Mouse (Mus musculus): ENCODE measurements at regions not wholly inside any gene's neighbourhood (a gene's known extent, or its start where the extent isn't known, plus 50 kb on each side); places are given as distances from the start of the nearest gene placed in this dataset.

DNA sequence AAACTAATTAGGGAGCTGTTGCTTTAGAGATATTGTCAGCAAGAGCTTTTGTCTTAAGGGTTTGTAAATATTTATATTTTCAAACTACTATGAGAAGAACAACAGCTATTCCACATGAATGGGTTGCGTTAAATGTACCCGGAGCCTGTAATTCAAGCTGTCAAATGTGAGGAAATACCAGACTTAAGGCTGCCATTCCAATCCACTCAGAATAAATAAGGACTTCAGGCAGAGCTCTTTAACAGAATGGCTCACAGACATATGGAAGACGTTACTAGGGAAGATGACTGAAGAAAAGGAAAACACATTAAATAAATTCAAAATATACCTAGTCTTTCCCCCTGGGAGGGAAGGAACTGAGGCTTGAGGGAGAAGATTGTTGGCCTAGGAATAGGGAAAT lies 400.7 kb upstream of the Pappa start:
- H3K9me3 ChIP-seq = no peaks in the 10 kb centered on the region
- H3K27ac ChIP-seq (replicated peaks) = no peak overlapping the region
- no peak overlapping the region for H3K4me2 ChIP-seq
- H3K4me1 ChIP-seq (replicated peaks) = no peaks in the 10 kb centered on the region
- no peaks in the 10 kb centered on the region for H3K27me3 ChIP-seq
- 62% methylated on average over 3 of the region's 3 CpGs for WGBS
- H3K4me3 ChIP-seq = no peak overlapping the region
- no peak for ATAC-seq (ENCODE audit: low FRiP score, low read depth)
- H3K36me3 ChIP-seq = no peaks in the 10 kb centered on the region
- no peak overlapping the region for H3K9ac ChIP-seq

DNA sequence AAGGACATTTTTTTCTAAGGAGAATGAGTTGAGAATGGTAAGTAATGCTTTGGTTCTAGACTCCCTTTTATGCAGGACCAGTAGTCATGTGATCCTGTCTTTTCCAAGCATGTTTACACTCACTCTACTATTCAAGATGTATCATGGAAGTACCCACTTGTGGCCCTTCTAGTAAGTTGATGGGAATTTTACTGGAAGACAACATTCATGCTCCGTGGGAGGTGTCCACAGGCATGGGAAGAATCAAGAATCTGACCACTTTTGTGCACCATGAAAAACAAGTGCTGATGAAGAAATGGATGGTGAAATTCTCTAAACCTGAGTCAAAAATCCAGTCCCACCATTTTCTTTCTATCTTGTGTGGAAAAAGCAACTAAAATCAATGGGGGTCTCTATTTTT lies 399.1 kb upstream of the Pappa start:
- Histone ChIP-seq H3K27me3 (no peaks in the 10 kb centered on the region), H3K36me3 (no peaks in the 10 kb centered on the region), H3K4me1 (replicated peaks) (no peaks in the 10 kb centered on the region), H3K27ac (replicated peaks) (no peak overlapping the region), H3K9ac (no peak overlapping the region), H3K4me3 (no peak overlapping the region), H3K4me2 (no peak overlapping the region), H3K9me3 (no peaks in the 10 kb centered on the region)
- ATAC-seq (ENCODE audit: low FRiP score, low read depth) = no peak
- WGBS = 76% methylated on average over 1 of the region's 1 CpGs

DNA sequence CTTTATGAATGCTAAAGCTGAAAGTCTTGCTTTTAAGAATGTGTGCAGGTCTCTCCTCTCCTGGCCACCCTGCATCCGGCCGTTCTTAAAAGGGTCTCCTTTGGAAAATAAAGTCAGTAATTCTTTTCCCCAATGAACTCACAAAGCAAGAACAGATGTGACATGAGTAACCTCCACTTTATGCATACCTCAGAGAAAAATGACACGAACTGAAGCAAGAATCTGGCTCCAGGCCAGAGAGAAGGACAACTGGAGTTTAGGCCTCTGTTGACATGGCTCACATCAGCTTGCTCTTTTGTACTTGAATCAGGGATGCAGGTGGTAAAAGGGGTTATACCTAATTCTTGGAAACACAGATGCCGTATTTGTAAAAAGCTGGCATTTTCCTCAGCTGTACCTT lies 368.0 kb upstream of the Pappa start:
- no peak overlapping the region for H3K27ac ChIP-seq (replicated peaks)
- 70% methylated on average over 4 of the region's 4 CpGs for WGBS

DNA sequence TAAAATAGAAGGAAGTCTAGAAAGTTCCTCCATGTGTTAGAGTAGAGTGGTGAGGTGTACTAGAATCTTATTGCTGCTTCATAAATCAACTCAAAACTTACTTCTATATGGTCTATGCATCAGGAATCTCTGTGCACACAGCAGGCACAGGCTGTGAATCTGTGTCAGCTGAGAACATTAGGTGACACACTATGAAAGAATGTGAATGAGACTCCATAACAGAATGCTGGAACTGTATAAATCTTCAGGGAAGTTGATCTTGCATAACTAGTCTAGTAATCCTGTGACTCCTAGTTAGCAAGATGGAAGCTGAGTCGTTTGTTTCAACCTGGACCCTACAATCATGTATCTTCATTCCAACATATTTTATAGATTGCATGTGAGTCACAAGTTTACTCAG lies 355.4 kb upstream of the Pappa start:
- 87% methylated on average over 1 of the region's 1 CpGs for WGBS
- no peaks in the 10 kb centered on the region for H3K36me3 ChIP-seq
- H3K4me1 ChIP-seq (replicated peaks) = no peaks in the 10 kb centered on the region
- no peak overlapping the region for H3K27ac ChIP-seq (replicated peaks)
- no peaks in the 10 kb centered on the region for H3K27me3 ChIP-seq
- no peak overlapping the region for H3K9ac ChIP-seq
- no peaks in the 10 kb centered on the region for H3K9me3 ChIP-seq
- ATAC-seq (ENCODE audit: low FRiP score, low read depth) = no peak
- H3K4me3 ChIP-seq = no peak overlapping the region
- no peak overlapping the region for H3K4me2 ChIP-seq

More for the DNA sequence above, 368.0 kb upstream of the Pappa start:
- Histone ChIP-seq H3K4me2 (no peak overlapping the region), H3K9ac (no peak overlapping the region), H3K27me3 (no peaks in the 10 kb centered on the region), H3K36me3 (no peaks in the 10 kb centered on the region), H3K9me3 (no peaks in the 10 kb centered on the region), H3K4me3 (no peak overlapping the region), H3K4me1 (replicated peaks) (no peaks in the 10 kb centered on the region)
- no peak for ATAC-seq (ENCODE audit: low FRiP score, low read depth)

DNA sequence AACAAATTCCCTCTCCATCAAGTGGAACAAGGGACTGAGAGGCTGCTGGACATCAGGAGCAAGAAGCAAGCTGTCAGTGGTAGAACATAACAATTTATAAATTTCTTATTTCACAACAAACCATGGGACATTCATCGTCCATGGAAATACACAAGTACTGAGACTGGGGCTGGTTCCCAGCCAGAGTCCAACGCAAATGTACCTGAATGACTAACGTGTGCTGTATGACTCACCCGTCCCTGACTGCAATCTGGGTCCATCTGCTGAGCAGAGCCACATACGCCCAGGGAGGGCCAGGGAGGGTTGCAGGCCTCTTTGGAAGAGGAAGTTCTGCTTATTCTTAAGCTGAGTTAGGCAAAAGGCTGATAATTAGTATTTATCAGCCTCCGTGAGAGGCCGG lies 320.1 kb upstream of the Pappa start:
- H3K9ac ChIP-seq = no peak overlapping the region
- H3K4me3 ChIP-seq = no peak overlapping the region
- no peaks in the 10 kb centered on the region for H3K27me3 ChIP-seq
- no peak overlapping the region for H3K27ac ChIP-seq (replicated peaks)
- 80% methylated on average over 7 of the region's 7 CpGs for WGBS
- H3K36me3 ChIP-seq = no peaks in the 10 kb centered on the region
- H3K9me3 ChIP-seq = no peaks in the 10 kb centered on the region
- ATAC-seq (ENCODE audit: low FRiP score, low read depth) = no peak
- no peak overlapping the region for H3K4me2 ChIP-seq
- no peaks in the 10 kb centered on the region for H3K4me1 ChIP-seq (replicated peaks)

DNA sequence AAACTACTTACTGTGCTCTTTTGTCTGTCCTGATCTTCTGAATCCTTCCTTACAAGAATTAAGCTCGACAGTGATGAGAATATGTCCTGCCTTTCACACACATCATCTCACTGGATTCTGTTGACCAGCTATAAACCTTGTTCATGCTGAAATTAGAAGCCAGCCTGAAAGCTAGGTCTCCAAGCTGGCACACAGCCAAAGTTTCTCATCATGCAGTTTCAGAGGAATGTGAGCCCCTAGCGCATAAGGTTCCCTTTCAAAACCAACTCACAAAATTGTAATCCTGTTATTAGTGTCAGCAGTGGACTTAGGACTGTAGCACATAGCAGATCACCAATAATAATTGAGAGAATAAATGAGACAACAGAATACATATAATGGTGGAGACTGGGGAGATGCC lies 319.0 kb upstream of the Pappa start:
- H3K9me3 ChIP-seq = no peaks in the 10 kb centered on the region
- 60% methylated on average over 2 of the region's 2 CpGs for WGBS
- ATAC-seq (ENCODE audit: low FRiP score, low read depth) = no peak

DNA sequence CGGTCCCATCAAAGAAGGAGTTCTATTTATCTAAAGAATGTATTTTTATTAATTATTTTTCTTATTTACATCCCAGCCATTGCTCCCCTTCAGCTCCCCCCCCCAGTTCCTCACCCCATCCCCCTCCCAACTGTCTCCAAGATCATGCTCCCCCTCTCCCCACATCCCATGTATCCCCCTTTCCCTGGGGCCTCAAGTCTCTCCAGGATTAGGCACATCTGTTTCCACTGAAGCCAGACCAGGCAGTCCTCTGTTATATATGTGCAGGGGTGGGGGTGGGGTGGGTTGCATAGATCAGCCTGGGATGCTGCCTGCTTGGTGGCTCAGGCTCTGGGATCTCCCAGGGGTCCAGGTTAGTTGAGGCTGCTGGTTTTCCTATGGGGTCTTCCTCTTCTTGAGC lies 316.8 kb upstream of the Pappa start:
- no peaks in the 10 kb centered on the region for H3K4me1 ChIP-seq (replicated peaks)
- 100% methylated on average over 1 of the region's 1 CpGs for WGBS
- H3K4me3 ChIP-seq = no peak overlapping the region
- no peaks in the 10 kb centered on the region for H3K27me3 ChIP-seq
- no peaks in the 10 kb centered on the region for H3K9me3 ChIP-seq
- no peaks in the 10 kb centered on the region for H3K36me3 ChIP-seq
- no peak overlapping the region for H3K27ac ChIP-seq (replicated peaks)
- no peak overlapping the region for H3K9ac ChIP-seq
- ATAC-seq (ENCODE audit: low FRiP score, low read depth) = no peak
- no peak overlapping the region for H3K4me2 ChIP-seq

More for the DNA sequence above, 319.0 kb upstream of the Pappa start:
- H3K4me1 ChIP-seq (replicated peaks) = no peaks in the 10 kb centered on the region
- H3K4me3 ChIP-seq = no peak overlapping the region
- no peak overlapping the region for H3K9ac ChIP-seq
- no peak overlapping the region for H3K4me2 ChIP-seq
- no peak overlapping the region for H3K27ac ChIP-seq (replicated peaks)
- no peaks in the 10 kb centered on the region for H3K27me3 ChIP-seq
- H3K36me3 ChIP-seq = no peaks in the 10 kb centered on the region

DNA sequence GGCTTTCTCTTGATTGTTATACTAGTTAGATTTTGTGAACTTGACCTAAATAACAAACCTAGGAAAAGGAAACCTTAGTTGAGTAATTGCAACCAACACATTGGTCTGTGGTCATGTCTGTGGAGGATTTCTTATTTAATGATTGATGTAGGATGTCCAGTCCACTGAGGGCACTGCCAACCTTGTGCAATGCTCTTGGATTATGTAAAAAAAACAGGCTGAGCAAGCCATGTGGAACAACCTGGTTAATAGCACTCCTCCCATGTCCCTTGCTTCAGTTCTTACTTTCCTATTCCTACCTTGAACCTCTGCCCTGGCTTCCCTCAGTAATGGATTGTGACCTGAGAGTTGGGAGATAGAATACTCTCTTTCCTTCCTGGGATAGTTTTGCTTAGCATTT lies 312.0 kb upstream of the Pappa start:
- H3K4me1 ChIP-seq (replicated peaks) = no peaks in the 10 kb centered on the region
- H3K27me3 ChIP-seq = no peaks in the 10 kb centered on the region
- no peak overlapping the region for H3K9ac ChIP-seq
- H3K4me3 ChIP-seq = no peak overlapping the region
- no peaks in the 10 kb centered on the region for H3K36me3 ChIP-seq
- H3K27ac ChIP-seq (replicated peaks) = no peak overlapping the region
- no peaks in the 10 kb centered on the region for H3K9me3 ChIP-seq
- no peak overlapping the region for H3K4me2 ChIP-seq
- ATAC-seq (ENCODE audit: low FRiP score, low read depth) = no peak

DNA sequence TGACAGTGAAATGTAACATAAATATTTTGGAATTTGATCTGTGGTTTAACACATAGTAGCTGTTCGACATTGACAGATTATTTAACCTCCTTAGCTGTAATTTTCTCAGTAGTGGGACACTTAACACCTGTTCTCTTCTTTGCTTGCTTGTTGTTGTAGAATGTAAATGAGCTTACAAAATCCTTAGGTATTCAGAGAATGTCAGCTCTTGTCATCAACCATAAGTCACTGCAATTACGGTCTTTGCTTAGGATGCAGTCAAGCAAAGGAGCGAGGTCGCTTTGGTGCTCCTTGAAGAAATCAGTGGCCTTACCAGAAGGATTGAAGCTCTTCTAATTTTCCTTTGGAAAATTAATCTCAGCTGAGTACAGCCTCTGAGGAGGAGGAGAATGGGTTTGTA lies 311.2 kb upstream of the Pappa start:
- 78% methylated on average over 4 of the region's 4 CpGs for WGBS
- no peaks in the 10 kb centered on the region for H3K4me1 ChIP-seq (replicated peaks)
- H3K36me3 ChIP-seq = no peaks in the 10 kb centered on the region
- no peak overlapping the region for H3K4me3 ChIP-seq
- ATAC-seq (ENCODE audit: low FRiP score, low read depth) = no peak
- H3K4me2 ChIP-seq = no peak overlapping the region
- no peaks in the 10 kb centered on the region for H3K9me3 ChIP-seq
- no peaks in the 10 kb centered on the region for H3K27me3 ChIP-seq
- no peak overlapping the region for H3K9ac ChIP-seq
- no peak overlapping the region for H3K27ac ChIP-seq (replicated peaks)

DNA sequence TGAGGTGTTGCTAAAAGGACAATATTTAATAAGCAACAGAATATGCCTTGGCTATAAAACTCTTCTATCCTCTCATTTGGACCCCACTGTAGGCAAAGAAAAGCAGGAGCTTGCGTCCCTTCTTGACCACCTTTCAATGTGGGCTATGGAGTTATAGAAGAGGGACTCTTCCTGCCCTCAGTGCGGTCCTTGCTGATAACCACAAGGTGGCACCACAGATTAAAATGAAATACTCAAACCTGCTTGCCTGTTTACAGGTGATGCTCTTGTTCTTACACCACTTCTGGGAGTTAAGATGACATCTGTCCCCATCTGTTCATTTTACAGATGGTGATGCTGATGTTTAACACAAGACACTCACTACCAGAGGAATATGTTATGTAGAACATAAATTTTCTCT lies 291.1 kb upstream of the Pappa start:
- 44% methylated on average over 2 of the region's 2 CpGs for WGBS
- ATAC-seq (ENCODE audit: low FRiP score, low read depth) = no peak; the same call in 1 of the 2 replicates

DNA sequence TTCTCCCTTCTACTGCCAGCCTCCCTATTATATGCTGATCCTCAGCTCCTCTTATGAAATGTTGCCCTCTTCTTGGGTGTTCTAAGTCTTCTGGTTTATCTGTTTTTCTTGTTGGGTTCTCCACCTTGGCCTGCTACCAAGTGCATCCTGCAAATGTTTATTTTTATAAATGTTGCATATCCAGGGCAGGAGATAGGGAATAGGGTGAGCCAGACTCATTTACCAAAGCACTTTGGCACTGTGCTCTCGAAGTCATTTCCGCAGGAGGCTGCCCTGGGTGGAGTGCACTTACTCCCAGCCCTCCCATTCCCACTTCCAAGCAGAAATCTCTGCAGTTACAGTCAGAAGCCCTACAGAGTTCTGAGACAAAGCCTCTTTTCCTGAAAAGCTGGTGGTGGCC lies 249.5 kb upstream of the Pappa start:
- WGBS = 75% methylated on average over 2 of the region's 2 CpGs
- Histone ChIP-seq H3K4me3 (no peak overlapping the region), H3K4me1 (replicated peaks) (no peaks in the 10 kb centered on the region), H3K36me3 (no peaks in the 10 kb centered on the region), H3K27me3 (no peaks in the 10 kb centered on the region), H3K9ac (no peak overlapping the region), H3K9me3 (no peaks in the 10 kb centered on the region), H3K4me2 (no peak overlapping the region), H3K27ac (replicated peaks) (no peak overlapping the region)
- ATAC-seq (ENCODE audit: low FRiP score, low read depth) = no peak

More for the DNA sequence above, 291.1 kb upstream of the Pappa start:
- H3K4me2 ChIP-seq = no peak overlapping the region
- no peaks in the 10 kb centered on the region for H3K9me3 ChIP-seq
- H3K4me3 ChIP-seq = no peak overlapping the region
- no peak overlapping the region for H3K27ac ChIP-seq (replicated peaks)
- no peak overlapping the region for H3K9ac ChIP-seq
- H3K36me3 ChIP-seq = no peaks in the 10 kb centered on the region
- H3K27me3 ChIP-seq = no peaks in the 10 kb centered on the region
- no peaks in the 10 kb centered on the region for H3K4me1 ChIP-seq (replicated peaks)

DNA sequence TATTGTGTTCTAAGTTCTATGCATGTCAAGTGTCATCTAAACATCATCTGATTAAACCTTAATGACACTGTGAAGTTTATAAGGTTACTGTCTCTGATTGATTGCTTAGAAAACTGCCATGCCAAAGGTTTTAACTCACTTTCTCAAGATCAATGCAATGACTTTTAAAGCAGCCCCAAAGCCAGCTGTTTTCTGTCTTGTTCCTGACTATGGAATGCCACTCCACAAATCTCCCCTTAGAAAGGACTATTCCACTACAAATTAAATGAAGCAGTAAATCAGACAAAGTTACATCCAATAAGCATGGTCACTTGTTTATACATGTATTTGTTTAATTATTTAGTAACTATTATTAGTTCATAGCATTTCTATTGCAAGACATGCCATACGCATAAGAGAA lies 247.1 kb upstream of the Pappa start:
- H3K4me2 ChIP-seq = no peak overlapping the region
- H3K4me3 ChIP-seq = no peak overlapping the region
- H3K9ac ChIP-seq = no peak overlapping the region
- no peaks in the 10 kb centered on the region for H3K36me3 ChIP-seq
- WGBS = 98% methylated on average over 1 of the region's 1 CpGs
- no peak overlapping the region for H3K27ac ChIP-seq (replicated peaks)
- H3K9me3 ChIP-seq = no peaks in the 10 kb centered on the region
- H3K4me1 ChIP-seq (replicated peaks) = no peaks in the 10 kb centered on the region
- H3K27me3 ChIP-seq = no peaks in the 10 kb centered on the region
- ATAC-seq (ENCODE audit: low FRiP score, low read depth) = no peak

DNA sequence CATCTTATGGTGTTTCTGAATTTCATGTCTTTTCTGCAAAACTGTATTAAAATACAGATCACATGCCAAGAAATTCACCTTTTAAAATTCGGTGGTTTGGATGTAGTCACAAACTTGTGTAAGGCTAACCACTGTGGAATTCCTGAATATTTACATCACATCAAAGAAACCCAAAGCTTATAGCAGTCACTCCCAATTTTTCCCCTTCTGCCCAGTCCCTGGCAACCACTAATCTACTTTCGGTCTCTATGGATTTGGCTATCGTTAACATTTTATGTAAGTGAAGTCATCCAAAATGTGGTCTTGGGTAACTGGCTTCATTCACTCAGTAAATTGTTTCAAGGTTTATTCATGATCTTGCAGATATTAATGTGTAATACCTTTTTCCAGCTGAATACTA lies 226.0 kb upstream of the Pappa start:
- Histone ChIP-seq H3K36me3 (no peaks in the 10 kb centered on the region), H3K4me1 (replicated peaks) (no peaks in the 10 kb centered on the region), H3K27ac (replicated peaks) (no peak overlapping the region), H3K9ac (no peak overlapping the region), H3K4me2 (no peak overlapping the region), H3K4me3 (no peak overlapping the region), H3K9me3 (no peaks in the 10 kb centered on the region), H3K27me3 (no peaks in the 10 kb centered on the region)
- no peak for ATAC-seq (ENCODE audit: low FRiP score, low read depth)
- 88% methylated on average over 3 of the region's 3 CpGs for WGBS
